Mouse (Mus musculus) MEL (cell line): ENCODE results near the gene 1700022I11Rik. TPM values are rescaled to one million over a fixed set of nuclear protein-coding genes. Genes with fewer than 3 reads are reported as not detected.

ENCODE experiments used
- DNase-seq: peaks from one replicate; pipeline ENCODE4 v3.0.0; 2011; ENCODE audit warnings: low read depth, low spot score
- H3K27ac ChIP-seq: 2 replicates; pipeline ENCODE4 v1.5.1; 2012; ENCODE audit warnings: low read depth, mild to moderate bottlenecking, control low read depth, low read length, moderate library complexity; ENCODE audit not compliant: control insufficient read depth
- H3K27me3 ChIP-seq, 2 experiments: fragments of 150-350 bp in 1 of 2; sonication (generic) in 1 of 2; 2 replicates each; pipeline ENCODE4 v1.6.1; 2012; ENCODE audit warnings: low read length in 2 of 2, mild to moderate bottlenecking in 2 of 2, improper control_type of control experiment in 1 of 2, moderate library complexity in 1 of 2; ENCODE audit not compliant: insufficient read depth in 2 of 2, control insufficient read depth in 1 of 2
- H3K36me3 ChIP-seq, 2 experiments: 2 replicates each; pipeline ENCODE4 v1.6.1; 2012 to 2014; ENCODE audit warnings: low read length in 2 of 2, improper control_type of control experiment in 1 of 2, inconsistent platforms in 1 of 2, mild to moderate bottlenecking in 1 of 2; ENCODE audit not compliant: insufficient read depth in 2 of 2, control insufficient read depth in 1 of 2
- H3K4me1 ChIP-seq, 2 experiments: fragments of 150-350 bp in 1 of 2; sonication (generic) in 1 of 2; 2 replicates each; pipeline ENCODE4 v1.6.1; 2012; ENCODE audit warnings: low read length in 2 of 2, improper control_type of control experiment in 1 of 2, mild to moderate bottlenecking in 1 of 2; ENCODE audit not compliant: insufficient read depth in 2 of 2, control insufficient read depth in 1 of 2
- H3K4me3 ChIP-seq, 2 experiments: fragments of 150-350 bp in 1 of 2; sonication (generic) in 1 of 2; 2 replicates each; pipeline ENCODE4 v1.5.1; 2012; ENCODE audit warnings: low read depth in 2 of 2, low read length in 2 of 2, mild to moderate bottlenecking in 2 of 2, moderate library complexity in 2 of 2, control low read depth in 1 of 2, improper control_type of control experiment in 1 of 2; ENCODE audit not compliant: control insufficient read depth in 1 of 2, insufficient read depth in 1 of 2
- H3K79me2 ChIP-seq: 2 replicates; pipeline ENCODE4 v1.6.1; 2012; ENCODE audit warnings: mild to moderate bottlenecking, low read length, moderate library complexity; ENCODE audit not compliant: control insufficient read depth, poor library complexity, insufficient read depth
- H3K9ac ChIP-seq: 2 replicates; pipeline ENCODE4 v1.6.1; 2012; ENCODE audit warnings: low read depth, mild to moderate bottlenecking, control low read depth, low read length, moderate library complexity; ENCODE audit not compliant: control insufficient read depth, poor library complexity, severe bottlenecking
- H3K9me3 ChIP-seq: fragments of 150-350 bp; sonication (generic); replicated peaks from 2 replicates; pipeline ENCODE4 v1.6.1; 2012; ENCODE audit warnings: mild to moderate bottlenecking, low read length, improper control_type of control experiment, moderate library complexity; ENCODE audit not compliant: insufficient read depth
- BHLHE40 ChIP-seq: IDR thresholded peaks from 2 replicates; pipeline ENCODE4 v1.6.1; 2012; ENCODE audit warnings: low read depth, mild to moderate bottlenecking, inconsistent platforms, low read length, improper control_type of control experiment, borderline replicate concordance
- ETS1 ChIP-seq: IDR thresholded peaks from 2 replicates; pipeline ENCODE4 v1.6.1; 2012; ENCODE audit warnings: low read depth, mild to moderate bottlenecking, inconsistent platforms, low read length, improper control_type of control experiment, moderate library complexity
- GABPA ChIP-seq: IDR thresholded peaks from 2 replicates; pipeline ENCODE4 v1.6.1; 2012; ENCODE audit warnings: low read depth, mild to moderate bottlenecking, inconsistent platforms, low read length, improper control_type of control experiment, moderate library complexity
- HCFC1 ChIP-seq: IDR thresholded peaks from 2 replicates; pipeline ENCODE4 v1.6.1; 2012; ENCODE audit warnings: low read depth, mild to moderate bottlenecking, inconsistent platforms, low read length, improper control_type of control experiment, moderate library complexity
- KAT2A ChIP-seq: conservative IDR thresholded peaks from 2 replicates; pipeline ENCODE4 v1.6.1; 2012; ENCODE audit warnings: low read depth, low read length, improper control_type of control experiment, inconsistent platforms
- MAFK ChIP-seq: IDR thresholded peaks from 2 replicates; pipeline ENCODE4 v1.6.1; 2011; ENCODE audit warnings: low read depth, mild to moderate bottlenecking, low read length, improper control_type of control experiment, borderline replicate concordance
- MAX ChIP-seq: IDR thresholded peaks from 2 replicates; pipeline ENCODE4 v1.6.1; 2011; ENCODE audit warnings: low read length, improper control_type of control experiment
- MXI1 ChIP-seq: IDR thresholded peaks from 2 replicates; pipeline ENCODE4 v1.6.1; 2011; ENCODE audit warnings: mild to moderate bottlenecking, low read depth, low read length, improper control_type of control experiment
- MYB ChIP-seq: IDR thresholded peaks from 2 replicates; pipeline ENCODE4 v1.6.1; 2011; ENCODE audit warnings: mild to moderate bottlenecking, low read depth, low read length, improper control_type of control experiment
- MYC ChIP-seq: IDR thresholded peaks from 2 replicates; pipeline ENCODE4 v1.6.1; 2011; ENCODE audit warnings: low read depth, mild to moderate bottlenecking, low read length, improper control_type of control experiment, moderate library complexity
- NRF1 ChIP-seq: IDR thresholded peaks from 2 replicates; pipeline ENCODE4 v1.6.1; 2014; ENCODE audit warnings: low read depth, mild to moderate bottlenecking, inconsistent platforms, low read length, improper control_type of control experiment, moderate library complexity; ENCODE audit not compliant: poor library complexity, insufficient read depth, severe bottlenecking
- POLR2AphosphoS2 ChIP-seq: IDR thresholded peaks from 2 replicates; pipeline ENCODE4 v1.6.1; 2011; ENCODE audit warnings: low read length, improper control_type of control experiment
- RCOR1 ChIP-seq: IDR thresholded peaks from 2 replicates; pipeline ENCODE4 v1.6.1; 2012; ENCODE audit warnings: low read depth, mild to moderate bottlenecking, inconsistent platforms, low read length, improper control_type of control experiment
- TAL1 ChIP-seq: IDR thresholded peaks from 2 replicates; pipeline ENCODE4 v1.6.1; 2012; ENCODE audit warnings: mild to moderate bottlenecking, inconsistent platforms, low read length, moderate library complexity, mixed read lengths
- TBP ChIP-seq: IDR thresholded peaks from 2 replicates; pipeline ENCODE4 v1.8.0; 2011; ENCODE audit warnings: low read depth, low read length, improper control_type of control experiment
- TCF12 ChIP-seq: IDR thresholded peaks from 2 replicates; pipeline ENCODE4 v1.6.1; 2014; ENCODE audit warnings: low read depth, mild to moderate bottlenecking, inconsistent platforms, low read length, improper control_type of control experiment, moderate library complexity
- UBTF ChIP-seq: IDR thresholded peaks from 2 replicates; pipeline ENCODE4 v1.6.1; 2012; ENCODE audit warnings: low read depth, mild to moderate bottlenecking, inconsistent platforms, low read length, improper control_type of control experiment, moderate library complexity, borderline replicate concordance; ENCODE audit not compliant: insufficient read depth
- USF2 ChIP-seq, 2 experiments: IDR thresholded peaks; 2 replicates each; pipeline ENCODE4 v1.6.1; 2011 to 2012; ENCODE audit warnings: improper control_type of control experiment in 2 of 2, low read length in 2 of 2, borderline replicate concordance in 1 of 2, inconsistent platforms in 1 of 2, low read depth in 1 of 2, mild to moderate bottlenecking in 1 of 2; ENCODE audit not compliant: insufficient read depth in 1 of 2
- ZKSCAN1 ChIP-seq: IDR thresholded peaks from 2 replicates; pipeline ENCODE4 v1.6.1; 2012; ENCODE audit warnings: low read depth, mild to moderate bottlenecking, inconsistent platforms, low read length, improper control_type of control experiment, moderate library complexity
- ZNF384 ChIP-seq: IDR thresholded peaks from 2 replicates; pipeline ENCODE4 v1.6.1; 2012; ENCODE audit warnings: low read depth, mild to moderate bottlenecking, inconsistent platforms, low read length, improper control_type of control experiment
- polyA plus RNA-seq, 2 experiments: library from polyadenylated mRNA; stranded (reverse) in 1 of 2; unstranded in 1 of 2; fragments of >175 nt in 1 of 2; fragments of >200 nt in 1 of 2; gene quantifications; 2 replicates each; pipeline versions ENCODE4 v1.2.1 to v1.2.4; 2012; ENCODE audit warnings: low replicate concordance in 2 of 2, low read depth in 1 of 2; ENCODE audit not compliant: insufficient read length in 2 of 2, insufficient read depth in 1 of 2, missing spikeins in 1 of 2
- total RNA-seq: library from RNA; depleted of rRNA; stranded (reverse); fragments of 300-350 nt; gene quantifications from 2 replicates; pipeline ENCODE4 v1.2.3, GENCODE M21; 2012

Gene 1700022I11Rik
- total and polyA plus RNA-seq, 3 experiments = 0.39 to 0.54 TPM; not detected in 1

DNA sequence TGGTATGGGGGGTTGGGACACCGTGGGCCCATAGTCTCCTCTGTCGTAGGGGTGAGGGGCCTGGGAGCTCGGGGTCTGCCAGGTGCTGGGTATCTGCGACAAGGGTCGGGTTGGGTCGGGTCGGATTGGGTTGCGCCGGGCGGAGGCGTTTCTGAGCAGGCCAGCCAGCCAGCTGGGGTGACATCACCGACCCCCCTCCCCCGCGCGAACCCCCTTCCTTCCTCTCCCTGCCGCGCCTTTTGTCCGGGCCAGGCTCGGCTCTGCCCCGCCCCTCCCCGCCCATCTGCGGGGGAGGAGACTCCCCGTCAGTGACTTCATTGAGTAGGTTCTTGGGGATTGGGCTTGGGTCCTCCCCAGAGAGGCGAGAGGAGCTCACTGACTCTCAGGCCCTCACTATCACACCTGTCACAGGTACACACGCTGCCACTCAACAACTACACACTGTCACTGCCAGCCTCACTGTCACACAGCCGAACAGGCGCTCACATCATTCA is 19.3 kb upstream of the 1700022I11Rik start (continued):
- TF ChIP-seq UBTF = no peak
- TF ChIP-seq MYC = no peak
- TF ChIP-seq, all 39 proteins: peak for 6

- peaks cover 0 to 5% of the 10 kb centered on the region in 2 experiments; a peak in 1 of 4 replicates for H3K4me1 ChIP-seq
- H3K9ac ChIP-seq = no peak overlapping the region
- no peaks in the 10 kb centered on the region for H3K36me3 ChIP-seq
- TF ChIP-seq KAT2A (no peak), ZNF384 (no peak), NRF1 (no peak), TCF12 (no peak), USF2 (IDR thresholded peaks at IDR 0.05; ENCODE audit: borderline replicate concordance in 1 of 2, insufficient read depth in 1 of 2, low read depth in 1 of 2, low read length in 2 of 2) (no peak), ZKSCAN1 (no peak), TBP (no peak), TAL1 (no peak), HCFC1 (no peak), MAFK (no peak), MYB (no peak), GABPA (no peak), MAX (no peak), RCOR1 (no peak), BHLHE40 (no peak), POLR2AphosphoS2 (no peak), MXI1 (no peak), ETS1 (no peak)
- TF ChIP-seq, all 39 proteins: peak for 0
- no peak for DNase-seq
- Histone ChIP-seq H3K27ac (no peak overlapping the region), H3K9me3 (no peaks in the 10 kb centered on the region), H3K4me3 (no peak overlapping the region), H3K79me2 (no peaks in the 10 kb centered on the region; the same call in 1 of the 2 replicates), H3K27me3 (no peaks in the 10 kb centered on the region)
Observed at GRCm38 (mm10) chr4:42951206-42952195, 17.9 kb upstream of the 1700022I11Rik start.
